Mouse (Mus musculus) limb, embryonic 14.5 days (tissue): ENCODE measurements at regions not wholly inside any gene's neighbourhood (a gene's known extent, or its start where the extent isn't known, plus 50 kb on each side); places are given as distances from the start of the nearest gene placed in this dataset.
"Not testable (repeated sequence)": the region's sequence is repeated elsewhere in the genome, so short reads cannot be mapped to it uniquely, and the experiment has no call there.

Experiments
- ATAC-seq: fragments of 200-750 bp; cut with Nextera tagmentation; 2 replicates; pipeline ENCODE4 v1.8.0; 2017; ENCODE audit warnings: low read depth, moderate number of reproducible peaks, moderate TSS enrichment; ENCODE audit not compliant: low FRiP score
- DNase-seq: peaks from one replicate; pipeline ENCODE4 v3.0.0-alpha.2; 2015; ENCODE audit warnings: low spot score
- H3K27ac ChIP-seq: fragments of 300-500 bp; sonication (generic); replicated peaks from 2 replicates; pipeline ENCODE4 v1.5.1; 2014; ENCODE audit warnings: low read depth, mild to moderate bottlenecking, low read length, moderate library complexity, mixed read lengths
- H3K27me3 ChIP-seq: fragments of 300-500 bp; sonication (generic); 2 replicates; pipeline ENCODE4 v1.6.1; 2014; ENCODE audit warnings: low read length, mixed read lengths; ENCODE audit not compliant: control insufficient read depth, insufficient read depth
- H3K36me3 ChIP-seq: fragments of 300-500 bp; sonication (generic); 2 replicates; pipeline ENCODE4 v1.6.1; 2014; ENCODE audit warnings: mild to moderate bottlenecking, low read length, moderate library complexity, mixed read lengths; ENCODE audit not compliant: control insufficient read depth, insufficient read depth
- H3K4me1 ChIP-seq: fragments of 300-500 bp; sonication (generic); 2 replicates; pipeline ENCODE4 v1.6.1; 2014; ENCODE audit warnings: antibody characterized with exemption, low read length, mixed read lengths; ENCODE audit not compliant: control insufficient read depth, insufficient read depth
- H3K4me2 ChIP-seq: fragments of 300-500 bp; sonication (generic); replicated peaks from 2 replicates; pipeline ENCODE4 v1.6.1; 2014; ENCODE audit warnings: low read depth, mild to moderate bottlenecking, low read length, moderate library complexity; ENCODE audit not compliant: severe bottlenecking
- H3K4me3 ChIP-seq: fragments of 300-500 bp; sonication (generic); replicated peaks from 2 replicates; pipeline ENCODE4 v1.5.1; 2014; ENCODE audit warnings: low read length
- H3K9ac ChIP-seq: fragments of 300-500 bp; sonication (generic); 2 replicates; pipeline ENCODE4 v1.6.1; 2014; ENCODE audit warnings: mild to moderate bottlenecking, low read depth, low read length, moderate library complexity; ENCODE audit not compliant: severe bottlenecking
- H3K9me3 ChIP-seq: fragments of 300-500 bp; sonication (generic); 2 replicates; pipeline ENCODE4 v1.6.1; 2016; ENCODE audit warnings: low read length; ENCODE audit not compliant: control insufficient read depth
- POLR2A ChIP-seq: fragments of 200-500 bp; IDR thresholded peaks from 2 replicates; pipeline ENCODE4 v1.8.0; 2012; ENCODE audit warnings: inconsistent platforms, mild to moderate bottlenecking, moderate library complexity, borderline replicate concordance; ENCODE audit not compliant: insufficient read depth, insufficient read length; ENCODE audit errors: extremely low read depth
- WGBS: fragments of 180-500 bp; shearing (Covaris S2); extraction: QIAGEN DNeasy Blood & Tissue Kit; methylation state at CpG from one replicate; pipeline ENCODE4 v1.1.7; 2014; 5-methylcytosine and 5-hydroxymethylcytosine counted together

- H3K36me3 ChIP-seq: no peaks in the 10 kb centered on the region
- no peak overlapping the region for H3K4me2 ChIP-seq
- H3K27me3 ChIP-seq: no peaks in the 10 kb centered on the region
- 89% methylated on average over 8 of the region's 8 CpGs for WGBS
- H3K27ac ChIP-seq: no peak overlapping the region
- DNase-seq: no peak
- TF ChIP-seq POLR2A: no peak
- H3K4me1 ChIP-seq: no peaks in the 10 kb centered on the region
- no peak for ATAC-seq
- H3K4me3 ChIP-seq: no peak overlapping the region
- no peaks in the 10 kb centered on the region for H3K9me3 ChIP-seq
- H3K9ac ChIP-seq: no peak overlapping the region
Observed at GRCm38 (mm10) chr5:129384976-129385375, 116.0 kb upstream of the Sfswap start.

- WGBS: 68% methylated on average over 2 of the region's 7 CpGs
- not testable (repeated sequence) for H3K27me3 ChIP-seq, H3K4me2 ChIP-seq, H3K4me1 ChIP-seq, H3K36me3 ChIP-seq, H3K9ac ChIP-seq, DNase-seq, H3K9me3 ChIP-seq, H3K4me3 ChIP-seq, H3K27ac ChIP-seq
- ATAC-seq: peak; percentile 86
Observed at GRCm38 (mm10) chr5:129385965-129386643, 114.9 kb upstream of the Sfswap start.

GRCm38 (mm10) chr5:129386671-129387070 lies 114.3 kb upstream of the Sfswap start:
- peak; percentile 84 for ATAC-seq
- not testable (repeated sequence) for H3K36me3 ChIP-seq, H3K27ac ChIP-seq, H3K4me1 ChIP-seq, H3K9ac ChIP-seq, H3K9me3 ChIP-seq, DNase-seq, H3K27me3 ChIP-seq, H3K4me3 ChIP-seq, H3K4me2 ChIP-seq
- no CpG with 5 or more reads among the region's 8 CpGs for WGBS

- no peak for DNase-seq
- Histone ChIP-seq H3K27me3 (no peaks in the 10 kb centered on the region), H3K27ac (no peak overlapping the region), H3K4me2 (no peak overlapping the region), H3K9me3 (no peaks in the 10 kb centered on the region), H3K4me1 (no peaks in the 10 kb centered on the region), H3K4me3 (no peak overlapping the region), H3K9ac (no peak overlapping the region), H3K36me3 (no peaks in the 10 kb centered on the region)
- ATAC-seq: no peak
- 49% methylated on average over 3 of the region's 3 CpGs for WGBS
- TF ChIP-seq POLR2A: no peak
Observed at GRCm38 (mm10) chr5:129387301-129387700, 113.7 kb upstream of the Sfswap start.

DNA sequence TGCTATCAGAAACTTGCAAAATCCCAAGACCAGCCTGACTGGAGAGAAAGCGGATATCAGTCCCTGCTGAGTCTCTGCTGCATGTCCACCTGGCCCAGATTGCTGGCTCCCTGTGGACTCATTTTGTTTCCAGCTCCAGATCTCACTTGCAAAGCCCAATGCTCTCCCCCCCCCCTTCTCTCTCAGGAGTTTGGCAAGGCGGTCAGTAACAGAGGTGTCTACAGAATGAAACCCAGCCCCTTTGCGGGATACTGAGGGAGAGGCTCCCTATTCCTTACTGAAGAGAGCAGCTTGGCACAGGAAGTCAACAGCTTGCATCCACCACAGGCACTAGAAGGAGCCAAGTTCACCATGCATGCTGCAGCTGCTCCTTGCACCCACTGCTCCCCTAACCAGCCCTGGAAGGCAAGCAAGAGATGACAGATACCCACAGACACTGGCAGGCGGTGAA lies 110.1 kb upstream of the Sfswap start:
- no peak for TF ChIP-seq POLR2A
- Histone ChIP-seq H3K4me1 (no peaks in the 10 kb centered on the region), H3K9me3 (no peaks in the 10 kb centered on the region), H3K36me3 (no peaks in the 10 kb centered on the region), H3K27me3 (no peaks in the 10 kb centered on the region), H3K9ac (0 out of 2 replicates have a peak overlapping the region, but pooled peaks have one; percentile 3), H3K4me2 (no peak overlapping the region), H3K4me3 (no peak overlapping the region), H3K27ac (no peak overlapping the region)
- no peak for ATAC-seq
- DNase-seq: no peak
- WGBS: 59% methylated on average over 4 of the region's 4 CpGs

DNA sequence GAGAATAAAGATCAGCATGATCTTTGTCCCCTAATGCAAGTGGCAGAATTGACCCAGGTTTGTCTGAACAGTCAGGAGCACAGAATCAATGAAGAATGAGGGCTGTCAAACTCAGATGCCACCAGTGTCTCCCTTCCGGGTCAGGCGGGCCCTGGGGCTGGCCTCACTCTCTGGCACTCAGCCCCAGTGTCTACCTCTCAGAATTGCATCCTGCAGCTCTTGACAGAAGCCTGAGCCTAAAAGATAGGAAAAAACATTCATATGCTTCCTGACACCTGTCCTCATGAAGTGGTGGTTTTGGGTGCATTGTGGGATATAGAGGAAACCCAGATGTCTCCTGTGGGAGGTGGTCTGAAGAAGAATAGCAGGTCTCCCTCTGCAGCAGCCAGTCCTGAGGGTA lies 107.9 kb upstream of the Sfswap start:
- WGBS: 83% methylated on average over 2 of the region's 2 CpGs
- no peaks in the 10 kb centered on the region for H3K27me3 ChIP-seq
- no peak for ATAC-seq
- no peaks in the 10 kb centered on the region for H3K36me3 ChIP-seq
- no peak overlapping the region for H3K4me3 ChIP-seq
- no peaks in the 10 kb centered on the region for H3K9me3 ChIP-seq
- DNase-seq: no peak
- H3K27ac ChIP-seq: no peak overlapping the region
- no peak overlapping the region for H3K4me2 ChIP-seq
- H3K9ac ChIP-seq: no peak overlapping the region
- no peaks in the 10 kb centered on the region for H3K4me1 ChIP-seq
- TF ChIP-seq POLR2A: no peak
